Mouse (Mus musculus) ES-Bruce4 (cell line): ENCODE measurements around the gene Prkce. TPM values are rescaled to one million over a fixed set of nuclear protein-coding genes. Genes with fewer than 3 reads are reported as not detected.

Experiments used
- H3K27ac ChIP-seq: 2 replicates; pipeline ENCODE4 v1.5.1; 2012; ENCODE audit warnings: low read length, inconsistent platforms; ENCODE audit not compliant: insufficient read depth
- H3K27me3 ChIP-seq: 2 replicates; pipeline ENCODE4 v1.6.1; 2012; ENCODE audit warnings: mild to moderate bottlenecking, low read length, inconsistent platforms; ENCODE audit not compliant: control insufficient read depth, poor library complexity, insufficient read depth, severe bottlenecking
- H3K36me3 ChIP-seq: 2 replicates; pipeline ENCODE4 v1.6.1; 2012; ENCODE audit warnings: inconsistent platforms, mild to moderate bottlenecking, low read length, moderate library complexity; ENCODE audit not compliant: control insufficient read depth, poor library complexity, insufficient read depth, severe bottlenecking
- H3K4me1 ChIP-seq: one replicate; pipeline ENCODE4 v1.8.1; 2011; ENCODE audit warnings: low read length; ENCODE audit not compliant: control insufficient read depth, insufficient read depth
- H3K4me3 ChIP-seq: 2 replicates; pipeline ENCODE4 v1.5.1; 2011; ENCODE audit warnings: low read depth, mild to moderate bottlenecking, low read length
- H3K9ac ChIP-seq: 2 replicates; pipeline ENCODE4 v1.6.1; 2012; ENCODE audit warnings: low read depth, mild to moderate bottlenecking, inconsistent platforms; ENCODE audit not compliant: poor library complexity, severe bottlenecking
- H3K9me3 ChIP-seq: replicated peaks from 2 replicates; pipeline ENCODE4 v1.6.1; 2012; ENCODE audit warnings: mild to moderate bottlenecking, low read length, inconsistent platforms; ENCODE audit not compliant: control insufficient read depth, poor library complexity, insufficient read depth, severe bottlenecking
- CTCF ChIP-seq: IDR thresholded peaks from one replicate; pipeline ENCODE4 v1.8.1; 2011; ENCODE audit warnings: low read depth, low read length
- EP300 ChIP-seq: IDR thresholded peaks from 2 replicates; pipeline ENCODE4 v1.6.1; 2011; ENCODE audit warnings: low read depth, low read length; ENCODE audit not compliant: insufficient read depth
- POLR2A ChIP-seq: IDR thresholded peaks from one replicate; pipeline ENCODE4 v1.8.1; 2011; ENCODE audit warnings: low read length; ENCODE audit not compliant: insufficient read depth
- polyA plus RNA-seq: library from polyadenylated mRNA; stranded (reverse); fragments of >200 nt; gene quantifications from 2 replicates; pipeline ENCODE4 v1.2.4, GENCODE M21; 2011; ENCODE audit warnings: low read depth; ENCODE audit not compliant: missing spikeins, insufficient read depth, insufficient read length

Gene Prkce
- polyA plus RNA-seq, 1 experiment = 4.3 TPM

DNA sequence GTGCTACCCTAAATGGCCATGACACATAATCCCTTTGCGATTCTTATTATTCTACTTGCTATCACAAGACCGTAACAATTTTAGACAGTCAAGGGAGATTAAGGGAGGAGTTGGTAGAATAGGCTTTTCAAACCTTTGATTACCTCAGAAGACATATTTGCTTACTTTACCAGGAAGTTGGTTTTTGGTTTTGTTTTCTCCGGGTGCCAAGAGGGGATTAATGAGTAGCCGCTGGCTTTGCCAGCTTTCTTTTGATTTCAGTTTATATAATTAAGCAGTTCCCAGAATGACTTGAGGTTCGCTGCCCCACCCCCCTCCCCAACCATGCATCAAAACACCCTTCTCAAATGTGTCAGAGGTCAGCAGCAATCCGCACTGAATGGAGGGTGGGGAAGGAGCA lies 384.4 kb downstream of the Prkce start:
- Histone ChIP-seq H3K27me3 (no peaks in the 10 kb centered on the region), H3K9me3 (no peaks in the 10 kb centered on the region), H3K27ac (no peak overlapping the region), H3K36me3 (no peaks in the 10 kb centered on the region), H3K9ac (no peak overlapping the region), H3K4me3 (no peak overlapping the region), H3K4me1 (no peaks in the 10 kb centered on the region)
- no peak for TF ChIP-seq EP300
- no peak for TF ChIP-seq POLR2A

DNA sequence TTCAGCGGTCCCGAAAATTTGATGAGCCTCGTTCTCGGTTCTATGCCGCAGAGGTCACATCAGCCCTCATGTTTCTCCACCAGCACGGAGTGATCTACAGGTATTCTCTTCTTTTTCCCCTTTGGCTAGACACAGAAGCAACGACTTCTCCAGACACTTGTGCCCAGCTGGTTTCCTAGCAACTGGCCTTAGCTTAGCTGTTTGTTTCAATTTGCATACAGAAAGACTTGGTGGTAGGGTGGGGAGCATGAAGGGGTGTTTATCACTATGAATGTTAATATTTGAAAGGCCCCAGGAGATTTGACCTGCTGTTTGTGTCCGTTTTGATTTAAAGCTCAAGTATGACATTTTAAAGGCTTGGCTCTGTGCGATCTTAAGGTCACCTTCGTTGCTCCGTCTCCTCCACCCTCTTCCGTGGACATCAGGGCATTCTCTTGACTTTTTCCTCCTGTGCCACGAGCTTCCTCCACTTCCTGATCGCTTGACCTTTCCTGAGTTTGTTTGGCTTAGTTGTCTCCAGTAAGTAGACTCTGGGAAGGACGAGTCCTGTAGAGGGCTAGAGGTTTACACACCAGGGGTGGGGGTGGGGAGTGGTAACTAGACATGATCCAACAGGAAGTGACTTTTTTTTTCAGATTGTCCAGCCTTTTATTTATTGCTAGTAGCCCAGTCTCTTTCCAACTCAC lies 391.8 kb downstream of the Prkce start:
- Histone ChIP-seq H3K27ac (no peak overlapping the region), H3K27me3 (no peaks in the 10 kb centered on the region), H3K4me3 (no peak overlapping the region), H3K36me3 (no peaks in the 10 kb centered on the region), H3K9me3 (no peaks in the 10 kb centered on the region), H3K4me1 (no peaks in the 10 kb centered on the region), H3K9ac (no peak overlapping the region)
- no peak for TF ChIP-seq EP300
- TF ChIP-seq POLR2A = no peak
- TF ChIP-seq CTCF = no peak

DNA sequence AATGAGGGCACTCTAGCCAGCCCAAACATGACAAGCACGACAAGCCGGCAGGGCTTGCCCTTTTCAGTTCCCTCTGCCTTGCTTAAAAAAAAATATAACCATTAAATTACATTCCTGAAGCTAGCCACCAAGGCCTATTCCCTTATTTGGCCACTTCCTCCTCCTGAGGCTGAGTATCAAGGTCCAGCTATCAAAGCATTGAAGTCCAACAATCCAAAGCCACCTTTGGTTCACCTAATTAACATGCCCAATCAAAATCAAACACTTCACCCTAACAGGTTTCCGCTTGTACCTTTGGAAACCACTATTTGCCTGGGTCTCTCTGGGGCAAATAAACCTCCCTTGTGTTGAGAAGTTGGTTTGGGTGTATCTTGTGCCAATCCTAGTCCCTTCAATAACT lies 392.9 kb downstream of the Prkce start:
- TF ChIP-seq EP300 = no peak
- TF ChIP-seq POLR2A = no peak
- TF ChIP-seq CTCF = no peak
- H3K27me3 ChIP-seq = no peaks in the 10 kb centered on the region
- H3K36me3 ChIP-seq = no peaks in the 10 kb centered on the region
- no peak overlapping the region for H3K27ac ChIP-seq
- H3K4me3 ChIP-seq = no peak overlapping the region
- no peaks in the 10 kb centered on the region for H3K9me3 ChIP-seq
- no peak overlapping the region for H3K9ac ChIP-seq
- H3K4me1 ChIP-seq = no peaks in the 10 kb centered on the region

DNA sequence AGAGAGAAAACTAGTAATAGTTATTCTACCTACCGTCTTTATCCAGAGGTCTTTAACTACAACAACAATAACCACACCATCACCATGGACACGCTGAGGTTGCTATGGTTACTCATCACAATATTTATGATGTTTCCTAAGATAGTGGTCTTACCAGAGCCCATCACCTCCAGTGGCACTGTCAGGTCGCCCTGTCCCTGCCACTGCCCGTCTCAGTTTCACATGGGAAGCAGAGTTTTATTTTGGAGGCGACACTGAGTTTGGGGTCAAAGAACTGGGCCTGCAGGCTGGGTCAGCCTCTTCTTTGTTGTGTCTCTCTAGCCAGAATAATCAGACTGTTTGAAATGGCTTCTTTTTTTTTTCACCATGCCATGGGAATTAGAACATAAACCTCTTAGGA lies 402.9 kb downstream of the Prkce start:
- Histone ChIP-seq H3K27ac (no peak overlapping the region), H3K9ac (no peak overlapping the region), H3K9me3 (no peaks in the 10 kb centered on the region), H3K4me3 (no peak overlapping the region), H3K36me3 (no peaks in the 10 kb centered on the region), H3K4me1 (no peaks in the 10 kb centered on the region), H3K27me3 (no peaks in the 10 kb centered on the region)
- TF ChIP-seq EP300 = no peak
- no peak for TF ChIP-seq POLR2A
- TF ChIP-seq CTCF = no peak

GRCm38 (mm10) chr17:86571266-86571665 lies 403.7 kb downstream of the Prkce start:
- no peaks in the 10 kb centered on the region for H3K27me3 ChIP-seq
- no peak overlapping the region for H3K9ac ChIP-seq
- no peaks in the 10 kb centered on the region for H3K36me3 ChIP-seq
- H3K4me3 ChIP-seq = no peak overlapping the region
- H3K9me3 ChIP-seq = no peaks in the 10 kb centered on the region
- TF ChIP-seq POLR2A (no peak), EP300 (no peak), CTCF (no peak)
- H3K4me1 ChIP-seq = no peaks in the 10 kb centered on the region
- no peak overlapping the region for H3K27ac ChIP-seq

DNA sequence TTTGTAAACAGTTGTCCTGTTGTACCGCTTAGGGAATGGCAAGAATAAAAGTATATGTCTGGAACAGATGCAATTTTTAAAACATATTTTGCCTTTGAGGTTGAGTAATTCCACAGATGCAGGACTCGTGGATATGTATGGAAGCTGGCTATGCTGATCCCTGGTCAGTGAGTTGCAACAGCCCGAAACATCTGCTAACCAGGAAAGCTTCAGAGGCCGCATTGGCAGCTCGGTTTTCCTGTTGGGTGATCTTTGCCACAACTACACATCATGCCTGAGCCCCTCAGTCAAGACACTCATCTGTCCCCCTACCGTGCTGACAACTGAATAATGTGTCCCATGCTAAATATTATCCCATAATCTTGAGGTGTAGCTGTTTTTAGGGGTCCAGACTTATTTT lies 404.6 kb downstream of the Prkce start:
- Histone ChIP-seq H3K27ac (no peak overlapping the region), H3K4me1 (no peaks in the 10 kb centered on the region), H3K27me3 (no peaks in the 10 kb centered on the region), H3K36me3 (no peaks in the 10 kb centered on the region), H3K9ac (no peak overlapping the region), H3K9me3 (no peaks in the 10 kb centered on the region), H3K4me3 (no peak overlapping the region)
- no peak for TF ChIP-seq CTCF
- no peak for TF ChIP-seq EP300
